Mouse (Mus musculus) cerebellum, adult 2 months (tissue): ENCODE data around the gene Hist1h2bn.

Experiments
- CTCF ChIP-seq: fragments of 200-500 bp; IDR thresholded peaks from 2 replicates; pipeline ENCODE4 v1.5.1; 2011; ENCODE audit warnings: low read depth, mild to moderate bottlenecking, control low read depth, low read length, moderate library complexity, borderline replicate concordance; ENCODE audit not compliant: insufficient read depth
- POLR2A ChIP-seq: fragments of 200-500 bp; IDR thresholded peaks from 2 replicates; pipeline ENCODE4 v1.6.1; 2011; ENCODE audit warnings: low read length, control low read depth, borderline replicate concordance; ENCODE audit not compliant: insufficient read depth

DNA sequence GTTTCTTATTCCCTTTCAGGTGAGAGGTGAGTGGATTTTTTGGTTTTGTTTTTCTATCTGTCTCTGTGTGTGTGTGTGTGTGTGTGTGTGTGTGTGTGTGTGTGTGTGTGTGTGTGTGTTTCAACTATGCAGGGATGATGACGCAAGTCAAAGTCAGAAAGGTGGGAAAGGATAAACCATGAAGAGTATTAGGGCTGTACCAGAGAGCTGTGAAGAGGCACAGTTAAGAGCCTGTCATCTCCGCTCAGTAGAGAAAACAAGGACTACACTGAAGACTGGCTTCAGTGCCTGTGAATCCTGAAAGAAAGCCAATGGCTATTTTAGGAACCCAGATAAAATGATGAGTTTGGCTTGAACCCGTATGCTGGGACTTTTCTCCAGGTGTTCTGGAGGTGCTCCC is 2.1 kb upstream of the Hist1h2bn start:
- TF ChIP-seq CTCF (no peak), POLR2A (no peak)
